Mouse (Mus musculus) large intestine, adult 2 months (tissue): ENCODE results near the gene Pknox1. TPM values are rescaled to one million over a fixed set of nuclear protein-coding genes. Genes with fewer than 3 reads are reported as not detected.

Experiments used
- DNase-seq: peaks from one replicate; pipeline ENCODE4 v3.0.0-alpha.2; 2012; ENCODE audit warnings: low read depth, low spot score
- WGBS: fragments of 180-500 bp; shearing (Covaris S2); methylation state at CpG from one replicate; pipeline ENCODE4 v1.1.7; 2018; 5-methylcytosine and 5-hydroxymethylcytosine counted together
- polyA plus RNA-seq: library from polyadenylated mRNA; depleted of rRNA; stranded (reverse); fragments of >200 nt; gene quantifications from 2 replicates; pipeline ENCODE4 v1.2.3, GENCODE M21; 2012; rRNA removed

Gene Pknox1
- polyA plus RNA-seq, 1 experiment, result 11.6 TPM

GRCm38 (mm10) chr17:31636942-31637811 lies 72.6 kb downstream of the Pknox1 start, which contains the start of gene Cbs:
Gene Cbs (minus strand): TSS chr17:31637238.
- WGBS, result 3% methylated on average over 60 of the region's 61 CpGs
- no peak for DNase-seq

- 61% methylated on average over 9 of the region's 9 CpGs for WGBS
- DNase-seq, result no peak
These were observed 73.5 kb downstream of the Pknox1 start for GRCm38 (mm10) chr17:31637866-31638570.

GRCm38 (mm10) chr17:31639651-31640050 lies 75.1 kb downstream of the Pknox1 start:
- no peak for DNase-seq
- WGBS, result 66% methylated on average over 4 of the region's 4 CpGs

DNA sequence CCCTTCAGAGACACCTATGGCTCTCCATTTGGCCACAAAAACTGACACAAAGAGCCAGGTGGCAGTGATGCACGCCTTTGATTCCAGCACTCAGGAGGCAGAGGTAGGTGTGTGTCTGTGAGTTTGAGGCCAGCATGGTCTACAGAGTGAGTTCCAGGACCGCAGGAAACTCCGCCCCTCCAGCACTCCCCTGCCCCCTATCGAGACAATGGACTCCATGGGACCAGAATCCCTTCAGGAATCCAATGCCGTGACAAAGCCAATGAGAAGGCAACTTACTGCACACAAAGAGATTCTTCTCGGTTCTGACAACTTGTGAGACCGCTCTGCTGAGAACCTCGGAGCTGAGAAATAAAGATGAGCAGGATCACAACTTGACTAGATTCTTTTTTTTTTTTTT lies 77.8 kb downstream of the Pknox1 start:
- 58% methylated on average over 8 of the region's 8 CpGs for WGBS
- DNase-seq, result no peak

DNA sequence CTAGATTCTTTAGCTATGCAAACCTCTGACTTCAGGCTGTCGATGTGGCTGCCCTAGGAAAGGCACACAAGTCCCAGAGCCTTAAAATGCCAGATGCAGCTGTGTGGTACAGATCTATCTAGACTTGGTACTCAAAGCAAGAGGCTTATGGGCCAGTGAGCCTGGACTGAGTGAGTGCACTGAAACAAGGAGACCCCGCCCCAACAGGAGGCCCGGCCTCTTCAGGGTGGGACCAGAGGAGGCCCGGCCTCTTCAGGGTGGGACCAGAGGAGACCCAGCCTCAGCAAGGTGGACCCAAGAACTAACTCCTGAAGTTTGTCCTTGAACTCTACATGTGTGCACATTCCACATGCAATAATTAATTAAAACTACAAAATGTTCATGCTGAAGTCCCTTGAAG lies 78.4 kb downstream of the Pknox1 start:
- 67% methylated on average over 4 of the region's 4 CpGs for WGBS
- DNase-seq, result no peak

DNA sequence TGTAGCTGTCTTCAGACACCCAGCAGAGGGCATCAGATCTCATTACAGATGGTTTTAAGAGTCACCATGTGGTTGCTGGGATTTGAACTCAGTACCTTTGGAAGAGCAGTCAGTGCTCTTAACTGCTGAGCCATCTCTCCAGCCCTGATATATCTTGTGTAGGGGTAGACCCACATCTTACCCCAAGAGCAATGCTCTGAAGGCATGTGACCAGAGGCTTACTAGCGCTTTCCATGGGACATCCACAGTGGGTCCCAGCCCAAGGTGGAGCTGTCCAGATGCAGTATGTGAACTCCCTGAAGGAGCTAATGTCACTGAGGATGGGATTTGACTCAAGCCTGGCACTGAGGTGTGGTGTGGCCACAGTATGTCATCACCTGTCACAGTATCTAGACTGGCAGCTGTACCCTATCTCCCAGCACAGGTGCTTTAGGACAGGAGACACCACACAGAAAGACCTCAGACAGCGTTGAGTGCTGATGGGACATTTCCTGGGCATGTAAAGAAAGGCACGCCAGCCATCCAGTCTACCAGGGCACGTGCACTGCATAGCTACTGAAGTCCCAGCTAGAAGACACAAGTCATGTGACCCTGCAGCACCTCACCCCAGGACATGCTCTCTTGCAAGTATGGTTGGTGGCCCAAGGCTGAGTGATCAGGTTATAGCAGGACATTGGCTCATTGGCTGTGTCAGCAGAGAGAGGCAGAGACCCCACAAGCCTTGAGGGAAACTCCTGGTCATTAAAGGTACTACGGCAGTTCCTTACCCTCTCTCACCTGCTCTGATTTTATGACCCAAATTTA lies 81.9 kb downstream of the Pknox1 start:
- no peak for DNase-seq
- 92% methylated on average over 5 of the region's 5 CpGs for WGBS

- 86% methylated on average over 14 of the region's 14 CpGs for WGBS
These were observed 87.6 kb downstream of the Pknox1 start for GRCm38 (mm10) chr17:31652152-31652551.

GRCm38 (mm10) chr17:31653277-31653676 lies 88.7 kb downstream of the Pknox1 start:
- 83% methylated on average over 6 of the region's 6 CpGs for WGBS
- DNase-seq, result no peak

More at GRCm38 (mm10) chr17:31652152-31652551, 87.6 kb downstream of the Pknox1 start:
- no peak for DNase-seq

DNA sequence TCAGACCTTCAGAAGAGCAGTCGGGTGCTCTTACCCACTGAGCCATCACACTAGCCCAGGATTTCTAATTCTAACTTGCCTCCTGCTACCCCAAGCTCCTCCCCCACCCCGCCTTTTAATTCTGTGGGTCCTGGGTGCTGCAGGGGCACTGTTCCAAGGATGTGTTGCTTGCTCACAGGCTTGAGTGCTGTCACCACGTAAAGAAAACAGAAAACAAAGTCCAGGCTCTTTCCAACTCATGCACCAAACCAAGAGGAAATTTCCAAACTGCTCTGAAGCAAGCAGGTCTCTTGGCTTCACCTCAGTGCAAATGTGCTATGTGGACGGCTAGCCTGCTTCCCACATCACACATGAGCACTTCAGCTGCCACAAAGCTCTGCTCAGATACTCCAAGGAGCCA lies 90.8 kb downstream of the Pknox1 start:
- WGBS, result 50% methylated on average over 4 of the region's 4 CpGs
- no peak for DNase-seq

DNA sequence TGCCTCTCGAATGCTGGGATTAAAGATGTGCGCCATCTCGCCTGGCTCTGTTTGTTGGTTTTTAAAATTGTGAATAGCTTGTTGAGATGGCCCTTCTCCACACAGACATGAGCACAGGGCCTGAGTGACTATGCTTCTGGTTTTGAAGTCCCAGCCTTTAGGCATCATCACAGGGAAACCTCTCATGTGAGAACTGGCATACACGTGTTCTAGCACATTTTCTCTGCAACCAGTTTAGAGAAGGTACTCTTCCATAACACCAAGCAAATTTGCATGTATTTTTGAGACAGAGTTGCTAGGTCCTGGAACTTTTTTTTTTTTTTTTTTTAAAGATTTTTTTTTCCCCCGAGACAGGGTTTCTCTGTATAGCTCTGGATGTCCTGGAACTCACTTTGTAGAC lies 92.1 kb downstream of the Pknox1 start:
- 71% methylated on average over 5 of the region's 5 CpGs for WGBS
- DNase-seq, result no peak

Other genes starting within 250 kb of the Pknox1 start
- gene Pde9a, start 178.5 kb upstream of the Pknox1 start, polyA plus RNA-seq, result 295 and 341 TPM in 2 replicates
- 20.7 and 22.7 TPM in 2 replicates for gene Wdr4, start 44.8 kb upstream of the Pknox1 start, polyA plus RNA-seq
- 257 and 281 TPM in 2 replicates for gene Ndufv3, start 44.6 kb upstream of the Pknox1 start, polyA plus RNA-seq
- 2.9 and 3.0 TPM in 2 replicates for gene Cbs, start 72.5 kb downstream of the Pknox1 start, polyA plus RNA-seq
- 62.0 and 65.5 TPM in 2 replicates for gene U2af1, start 94.2 kb downstream of the Pknox1 start, polyA plus RNA-seq
- gene Cryaa, start 113.1 kb downstream of the Pknox1 start, polyA plus RNA-seq, result 0.21 TPM in 1 of 2 replicates, not detected in the other